Mouse (Mus musculus) spleen, adult 2 months (tissue): ENCODE measurements around the gene Vars. TPM values are rescaled to one million over a fixed set of nuclear protein-coding genes. Genes with fewer than 3 reads are reported as not detected.

Source experiments
- DNase-seq, 2 experiments: peaks; one replicate each; pipeline versions ENCODE4 v3.0.0 to v3.0.0-alpha.2; 2012 to 2021; ENCODE audit warnings: low spot score in 2 of 2, low read depth in 1 of 2
- H3K27ac ChIP-seq: fragments of 200-500 bp; 2 replicates; pipeline ENCODE4 v1.5.1; 2012; ENCODE audit warnings: low read length, inconsistent platforms; ENCODE audit not compliant: insufficient read depth
- H3K27me3 ChIP-seq: fragments of 200-500 bp; 2 replicates; pipeline ENCODE4 v1.6.1; 2012; ENCODE audit warnings: mild to moderate bottlenecking, moderate library complexity, low read length, inconsistent platforms; ENCODE audit not compliant: control insufficient read depth, insufficient read depth
- H3K36me3 ChIP-seq: fragments of 200-500 bp; 2 replicates; pipeline ENCODE4 v1.6.1; 2012; ENCODE audit warnings: mild to moderate bottlenecking, low read length, inconsistent platforms; ENCODE audit not compliant: control insufficient read depth, insufficient read depth
- H3K4me1 ChIP-seq: fragments of 200-500 bp; 2 replicates; pipeline ENCODE4 v1.6.1; 2011; ENCODE audit warnings: inconsistent platforms; ENCODE audit not compliant: control insufficient read depth, insufficient read depth, insufficient read length
- H3K4me3 ChIP-seq: fragments of 200-500 bp; 2 replicates; pipeline ENCODE4 v1.5.1; 2011; ENCODE audit warnings: mild to moderate bottlenecking, inconsistent platforms; ENCODE audit not compliant: insufficient read depth, insufficient read length; ENCODE audit errors: extremely low read depth
- CTCF ChIP-seq: fragments of 200-500 bp; IDR thresholded peaks from 2 replicates; pipeline ENCODE4 v1.5.1; 2011; ENCODE audit warnings: mild to moderate bottlenecking, inconsistent platforms; ENCODE audit not compliant: insufficient read depth, insufficient read length, insufficient replicate concordance; ENCODE audit errors: extremely low read depth
- POLR2A ChIP-seq: fragments of 200-500 bp; IDR thresholded peaks from 2 replicates; pipeline ENCODE4 v1.6.1; 2011; ENCODE audit warnings: low read depth, low read length, inconsistent platforms
- WGBS: fragments of 180-500 bp; shearing (Covaris S2); methylation state at CpG from one replicate; pipeline ENCODE4 v1.1.7; 2018; 5-methylcytosine and 5-hydroxymethylcytosine counted together
- polyA plus RNA-seq: library from polyadenylated mRNA; depleted of rRNA; stranded (reverse); fragments of >200 nt; gene quantifications from 2 replicates; pipeline ENCODE4 v1.2.3, GENCODE M21; 2012

Gene Vars
- polyA plus RNA-seq, 1 experiment: 489 TPM

DNA sequence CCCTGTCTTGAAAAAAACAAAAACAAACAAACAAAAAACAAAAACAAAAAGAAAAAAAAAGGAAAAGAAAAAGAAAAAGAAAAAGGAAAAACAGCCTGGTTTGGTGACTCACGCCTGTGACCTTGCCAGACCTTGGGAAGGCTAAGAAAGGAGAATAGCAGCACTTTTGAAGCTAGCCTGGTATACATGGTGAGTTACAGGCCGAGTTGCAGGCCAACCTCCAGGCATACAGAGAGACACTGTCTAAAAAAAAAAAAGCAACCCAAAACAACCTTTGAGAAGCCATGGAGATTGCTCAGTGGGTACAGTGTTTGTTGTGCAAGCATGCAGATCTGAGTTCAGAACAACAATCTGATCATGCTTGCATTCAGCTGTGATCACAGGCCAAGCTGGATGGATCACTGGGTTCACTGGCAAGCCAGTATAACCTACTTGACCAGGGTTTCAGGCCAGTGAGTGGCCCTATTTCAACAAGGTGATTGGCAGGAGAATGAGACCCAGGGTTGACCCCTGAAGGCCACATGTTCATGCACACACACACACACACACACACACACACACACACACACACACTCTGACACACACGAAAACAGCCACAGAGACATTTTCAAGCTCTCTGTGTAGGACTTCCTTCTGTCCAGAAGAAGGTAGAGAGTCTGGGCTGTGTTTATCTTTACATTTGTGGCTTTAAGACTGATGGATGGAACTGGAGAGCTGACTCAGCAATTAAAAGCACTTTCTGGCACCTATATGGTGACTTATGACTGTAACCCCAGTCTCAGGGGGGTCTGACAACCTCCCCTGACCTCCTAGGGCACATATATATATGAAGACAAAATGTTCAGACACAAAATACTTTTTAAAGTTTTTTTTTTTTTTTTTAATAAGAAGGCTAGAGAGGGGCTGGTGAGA is 24.9 kb upstream of the Vars start:
- Histone ChIP-seq H3K36me3 (no peaks in the 10 kb centered on the region), H3K4me1 (peaks cover under 1% of the 10 kb centered on the region; the same call in 1 of the 2 replicates), H3K27ac (no peak overlapping the region), H3K4me3 (no peak overlapping the region), H3K27me3 (no peaks in the 10 kb centered on the region)
- WGBS: 83% methylated on average over 3 of the region's 3 CpGs
- TF ChIP-seq CTCF (no peak), POLR2A (no peak)
- DNase-seq: no peak

DNA sequence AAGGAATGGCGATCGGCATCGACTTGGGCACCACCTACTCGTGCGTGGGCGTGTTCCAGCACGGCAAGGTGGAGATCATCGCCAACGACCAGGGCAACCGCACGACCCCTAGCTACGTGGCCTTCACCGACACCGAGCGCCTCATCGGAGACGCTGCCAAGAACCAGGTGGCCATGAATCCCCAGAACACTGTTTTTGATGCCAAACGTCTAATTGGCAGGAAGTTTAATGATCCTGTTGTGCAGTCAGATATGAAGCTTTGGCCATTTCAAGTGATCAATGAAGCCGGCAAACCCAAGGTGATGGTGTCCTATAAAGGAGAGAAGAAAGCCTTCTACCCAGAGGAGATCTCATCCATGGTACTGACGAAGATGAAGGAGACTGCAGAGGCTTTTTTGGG is 23.8 kb upstream of the Vars start:
- H3K27me3 ChIP-seq: no peaks in the 10 kb centered on the region
- peaks cover 2% of the 10 kb centered on the region; the same call in 1 of the 2 replicates for H3K4me1 ChIP-seq
- H3K27ac ChIP-seq: no peak overlapping the region
- 95% methylated on average over 20 of the region's 20 CpGs for WGBS
- DNase-seq: no peak
- TF ChIP-seq POLR2A (no peak), CTCF (no peak)
- no peaks in the 10 kb centered on the region for H3K36me3 ChIP-seq
- H3K4me3 ChIP-seq: no peak overlapping the region

DNA sequence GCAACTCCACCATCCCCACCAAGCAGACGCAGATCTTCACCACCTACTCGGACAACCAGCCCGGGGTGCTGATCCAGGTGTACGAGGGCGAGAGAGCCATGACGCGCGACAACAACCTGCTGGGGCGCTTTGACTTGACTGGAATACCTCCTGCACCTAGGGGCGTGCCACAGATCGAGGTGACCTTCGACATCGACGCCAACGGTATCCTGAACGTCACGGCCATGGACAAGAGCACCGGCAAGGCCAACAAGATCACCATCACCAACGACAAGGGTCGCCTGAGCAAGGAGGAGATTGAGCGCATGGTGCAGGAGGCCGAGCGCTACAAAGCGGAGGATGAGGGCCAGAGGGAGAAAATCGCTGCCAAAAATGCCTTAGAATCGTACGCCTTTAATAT is 22.5 kb upstream of the Vars start:
- TF ChIP-seq CTCF (no peak), POLR2A (no peak)
- Histone ChIP-seq H3K27ac (no peak overlapping the region), H3K4me1 (peaks cover 4% of the 10 kb centered on the region; the same call in 1 of the 2 replicates), H3K4me3 (no peak overlapping the region), H3K36me3 (no peaks in the 10 kb centered on the region), H3K27me3 (no peaks in the 10 kb centered on the region)
- 96% methylated on average over 27 of the region's 27 CpGs for WGBS
- DNase-seq: no peak

DNA sequence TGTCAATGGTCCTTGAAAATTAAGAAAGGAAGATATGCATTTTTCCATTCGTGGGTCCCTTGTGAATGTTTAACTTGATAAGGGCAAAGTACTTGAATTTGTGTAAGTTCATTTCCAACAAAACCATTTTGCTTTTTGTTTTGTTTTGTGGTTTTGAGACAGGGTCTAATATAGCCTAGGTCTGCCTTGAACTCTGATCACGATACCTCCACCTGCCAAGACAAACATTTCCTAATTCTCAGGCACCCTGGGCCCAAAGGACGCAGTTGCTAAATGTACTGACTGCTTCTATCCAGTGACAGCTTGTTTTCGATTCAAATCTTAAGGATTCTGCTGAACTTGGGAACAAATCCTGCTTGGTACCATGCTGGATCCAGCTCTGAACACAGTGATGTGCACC is 21.2 kb upstream of the Vars start:
- peaks cover 4% of the 10 kb centered on the region; the same call in 1 of the 2 replicates for H3K4me1 ChIP-seq
- no peak for DNase-seq
- TF ChIP-seq CTCF (no peak), POLR2A (no peak)
- no peak overlapping the region for H3K27ac ChIP-seq
- no peaks in the 10 kb centered on the region for H3K36me3 ChIP-seq
- 94% methylated on average over 4 of the region's 4 CpGs for WGBS
- no peaks in the 10 kb centered on the region for H3K27me3 ChIP-seq
- H3K4me3 ChIP-seq: no peak overlapping the region

DNA sequence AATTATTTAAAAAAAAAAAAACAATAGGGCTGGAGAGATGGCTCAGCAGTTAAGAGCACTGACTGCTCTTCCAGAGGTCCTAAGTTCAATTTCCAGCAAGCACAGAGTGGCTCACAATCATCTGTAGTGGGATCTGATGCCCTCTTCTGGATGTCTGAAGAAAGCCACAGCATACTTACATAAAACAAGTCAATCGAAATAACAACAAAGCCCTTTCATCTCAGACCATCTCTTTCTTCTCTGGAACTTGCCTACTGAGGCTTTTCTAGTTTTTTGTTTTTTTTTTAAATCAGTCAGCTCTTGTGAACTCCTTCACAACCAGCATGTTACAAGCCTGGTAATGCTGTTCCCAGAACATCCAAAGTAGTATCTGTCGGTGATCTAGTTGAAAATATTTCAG is 20.1 kb upstream of the Vars start:
- DNase-seq: peak in 1 of 2 experiments; percentile 46
- H3K27ac ChIP-seq: no peak overlapping the region
- peaks cover 4% of the 10 kb centered on the region; the same call in 1 of the 2 replicates for H3K4me1 ChIP-seq
- peaks cover 1% of the 10 kb centered on the region; the same call in 1 of the 2 replicates for H3K36me3 ChIP-seq
- H3K4me3 ChIP-seq: no peak overlapping the region; the same call in 1 of the 2 replicates
- H3K27me3 ChIP-seq: no peaks in the 10 kb centered on the region
- WGBS: 17% methylated on average over 2 of the region's 2 CpGs
- no peak for TF ChIP-seq POLR2A
- no peak for TF ChIP-seq CTCF

DNA sequence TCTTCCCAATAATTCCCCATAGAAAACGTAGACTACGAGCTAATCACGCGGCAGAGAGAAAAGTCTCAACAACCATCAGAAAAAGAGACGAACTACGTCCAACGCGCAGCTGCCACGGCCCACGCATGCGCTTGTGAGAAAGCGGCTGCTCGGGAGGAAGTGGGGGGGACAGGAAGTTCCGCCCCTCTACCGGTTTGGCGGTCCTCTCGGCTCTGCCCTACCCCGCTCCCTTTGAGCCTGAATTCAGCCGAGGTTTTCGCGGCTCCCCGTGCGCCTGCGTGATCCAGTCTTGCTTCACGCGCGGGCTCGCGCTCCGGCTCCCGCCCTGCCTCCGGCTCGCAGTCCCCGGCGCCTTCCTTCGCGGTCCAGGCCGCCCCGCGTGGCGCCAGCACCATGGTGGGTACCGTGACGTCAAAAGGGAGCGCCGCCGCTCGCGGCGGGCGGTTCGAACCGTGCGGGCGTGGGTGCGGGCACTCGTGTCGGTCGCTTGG is 19.1 kb upstream of the Vars start, which contains the start of gene Lsm2:
Gene Lsm2, plus strand, starts transcription at position 173 of the 491 bp plus-strand sequence.
- Histone ChIP-seq H3K27ac (peak within 1 kb of the TSS; percentile 99), H3K36me3 (peaks cover 7% of the 10 kb centered on the region; the same call in 1 of the 2 replicates), H3K4me3 (peak within 1 kb of the TSS; percentile 99), H3K27me3 (no peaks in the 10 kb centered on the region), H3K4me1 (peaks cover 4% of the 10 kb centered on the region; the same call in 1 of the 2 replicates)
- TF ChIP-seq POLR2A: peak; percentile 77
- TF ChIP-seq CTCF: no peak
- under 1% methylated on average over 58 of the region's 58 CpGs for WGBS
- DNase-seq: peak; percentile 87 to 88

DNA sequence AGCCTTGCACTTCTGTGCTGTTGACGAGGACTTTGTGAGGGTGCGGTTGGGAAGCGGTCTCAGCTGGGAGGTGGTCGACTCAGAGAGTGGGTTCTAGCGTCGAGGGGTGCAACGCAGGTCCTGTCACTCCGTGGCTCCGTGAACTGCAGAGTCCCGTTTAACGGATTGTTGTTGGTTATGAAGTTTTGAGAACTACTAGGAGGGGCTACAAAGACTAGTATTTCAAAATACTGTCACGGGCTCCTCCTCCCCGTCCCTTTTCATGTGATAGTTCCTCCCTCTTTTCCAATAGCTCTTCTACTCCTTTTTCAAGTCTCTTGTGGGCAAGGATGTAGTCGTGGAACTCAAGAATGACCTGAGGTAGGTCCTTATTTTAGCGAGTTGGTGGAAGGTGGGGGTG is 18.5 kb upstream of the Vars start:
- H3K27ac ChIP-seq: peak overlapping the region; percentile 99; the same call in 1 of the 2 replicates
- H3K36me3 ChIP-seq: peaks cover 7% of the 10 kb centered on the region; the same call in 1 of the 2 replicates
- peaks cover 4% of the 10 kb centered on the region; the same call in 1 of the 2 replicates for H3K4me1 ChIP-seq
- H3K27me3 ChIP-seq: no peaks in the 10 kb centered on the region
- H3K4me3 ChIP-seq: peak overlapping the region; percentile 99
- DNase-seq: no peak
- under 1% methylated on average over 15 of the region's 15 CpGs for WGBS
- no peak for TF ChIP-seq POLR2A
- TF ChIP-seq CTCF: no peak
